Mouse (Mus musculus): ENCODE measurements at regions not wholly inside any gene's neighbourhood (a gene's known extent, or its start where the extent isn't known, plus 50 kb on each side); places are given as distances from the start of the nearest gene placed in this dataset.

DNA sequence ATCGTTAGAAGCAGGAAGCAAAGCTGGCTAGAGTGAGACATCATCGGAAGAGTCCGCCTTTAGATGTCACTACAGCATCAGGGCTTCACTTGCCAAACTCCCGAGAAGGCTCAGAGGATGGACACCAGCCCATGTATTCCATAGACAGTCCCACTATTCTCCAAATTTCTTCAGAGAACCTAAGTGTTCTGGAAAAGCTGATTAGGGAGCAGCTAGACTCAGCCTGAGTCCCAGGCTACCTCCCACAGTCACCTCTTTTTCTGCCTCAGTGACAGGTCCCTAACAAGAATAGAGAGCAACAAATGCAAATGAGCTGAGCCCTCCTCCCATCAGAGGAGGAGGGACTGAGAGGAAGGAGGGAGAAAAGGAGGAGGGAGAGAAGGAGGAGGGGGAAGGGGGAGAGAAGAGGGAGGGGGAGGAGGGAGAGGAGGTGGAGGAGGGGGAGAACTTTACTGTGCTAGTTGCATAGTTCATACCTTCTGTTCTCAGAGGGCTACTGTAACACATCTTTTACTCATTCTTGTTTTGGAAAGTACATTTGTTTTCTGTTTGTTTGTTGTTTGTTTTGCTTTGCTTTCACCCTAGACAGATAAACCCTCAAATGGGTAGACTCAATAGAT, 465.8 kb downstream of the Tmem182 start:
- DNase-seq, result no peak

GRCm38 (mm10) chr1:41274573-41275270, 469.3 kb downstream of the Tmem182 start:
- DNase-seq, result no peak

DNA sequence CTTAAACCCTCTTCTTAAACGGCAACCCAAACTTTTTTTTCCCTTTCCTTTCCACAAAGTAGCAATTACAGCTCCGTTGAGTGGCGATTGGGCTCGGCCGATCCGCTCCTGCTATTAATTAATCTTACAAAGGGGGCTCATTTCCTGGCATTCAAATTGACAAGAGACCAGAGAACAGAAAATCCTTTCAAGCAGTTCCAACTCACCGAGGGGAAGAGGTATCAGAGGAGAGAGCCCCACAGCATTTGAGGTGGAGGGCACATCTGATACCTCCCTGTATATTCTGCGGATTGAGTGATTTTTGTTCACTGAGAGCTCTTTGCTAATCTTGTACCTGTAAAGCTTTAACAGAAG, 469.8 kb downstream of the Tmem182 start:
- no peak for DNase-seq

- DNase-seq, result no peak
Observed at GRCm38 (mm10) chr1:41275642-41276041, 470.2 kb downstream of the Tmem182 start.

GRCm38 (mm10) chr1:41276303-41276702, 470.9 kb downstream of the Tmem182 start:
- no peak for DNase-seq

GRCm38 (mm10) chr1:41285221-41285620, 479.8 kb downstream of the Tmem182 start:
- no peak for DNase-seq

DNA sequence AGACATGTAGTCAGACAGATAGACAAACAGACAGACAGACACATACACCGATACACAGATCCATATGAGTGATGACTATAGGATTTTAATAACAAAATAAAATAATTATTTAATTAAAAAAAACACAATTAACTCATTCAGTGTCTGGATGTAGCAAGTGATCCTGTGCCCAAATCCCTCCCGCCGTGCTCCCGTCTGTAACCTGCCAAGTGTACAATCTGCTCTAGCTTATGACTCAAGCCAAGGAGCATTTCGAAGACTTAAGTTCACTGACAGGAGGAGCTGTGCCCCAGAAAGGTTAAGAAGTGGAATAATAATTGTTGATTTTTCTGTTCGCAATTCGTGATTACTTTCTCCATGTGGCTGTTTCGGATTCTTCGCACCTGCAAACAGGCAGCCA, 480.8 kb downstream of the Tmem182 start:
- DNase-seq, result no peak

GRCm38 (mm10) chr1:41326861-41327480, 521.6 kb downstream of the Tmem182 start:
- DNase-seq, result no peak

- no peak for DNase-seq
Observed at GRCm38 (mm10) chr1:41349798-41350758, 544.7 kb downstream of the Tmem182 start.

- no peak for DNase-seq
Observed at GRCm38 (mm10) chr1:41359061-41359460, 553.7 kb downstream of the Tmem182 start.

DNA sequence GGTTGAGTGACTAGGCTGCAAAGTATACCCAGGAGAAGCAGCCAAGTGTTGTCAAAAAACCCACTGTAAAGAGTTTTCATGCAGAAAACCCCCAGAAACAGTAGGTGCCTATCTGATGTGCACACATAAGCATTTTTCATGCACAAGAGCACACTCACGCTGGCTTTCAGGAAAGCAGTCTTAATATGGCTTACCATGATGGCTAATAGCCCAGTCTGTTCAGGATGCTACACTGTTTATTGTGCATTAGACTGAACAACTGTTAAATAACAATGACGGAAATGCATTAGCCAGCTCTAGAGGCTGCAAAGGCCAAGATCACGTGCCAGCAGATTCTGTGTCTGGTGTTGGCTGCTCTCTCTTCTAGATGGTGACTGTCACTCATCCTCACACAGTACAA, 556.1 kb downstream of the Tmem182 start:
- DNase-seq, result no peak

GRCm38 (mm10) chr1:41380013-41380412, 574.6 kb downstream of the Tmem182 start:
- no peak for DNase-seq

GRCm38 (mm10) chr1:41381487-41381886, 576.1 kb downstream of the Tmem182 start:
- DNase-seq, result no peak

DNA sequence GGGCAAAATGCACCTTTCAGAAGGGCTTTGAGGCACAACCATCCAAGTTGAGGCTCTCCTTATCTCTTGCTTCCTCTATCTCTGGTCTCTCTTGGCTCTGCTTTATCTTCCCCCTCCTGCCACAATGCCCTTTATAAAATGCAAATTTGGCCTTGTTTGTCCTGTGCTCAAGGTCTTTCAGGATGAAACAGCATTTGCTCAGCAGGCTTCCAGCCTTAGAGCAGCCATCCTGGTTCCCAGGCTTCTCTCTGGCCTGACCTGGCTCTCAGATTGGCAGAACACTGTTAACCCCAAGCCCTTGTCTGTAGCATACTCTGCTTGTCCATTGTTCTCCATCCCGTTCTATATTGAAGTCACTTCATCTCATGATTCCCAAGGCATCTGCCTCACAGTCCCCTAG, 579.3 kb downstream of the Tmem182 start:
- no peak for DNase-seq

GRCm38 (mm10) chr1:41386435-41386834, 581.0 kb downstream of the Tmem182 start:
- no peak for DNase-seq

DNA sequence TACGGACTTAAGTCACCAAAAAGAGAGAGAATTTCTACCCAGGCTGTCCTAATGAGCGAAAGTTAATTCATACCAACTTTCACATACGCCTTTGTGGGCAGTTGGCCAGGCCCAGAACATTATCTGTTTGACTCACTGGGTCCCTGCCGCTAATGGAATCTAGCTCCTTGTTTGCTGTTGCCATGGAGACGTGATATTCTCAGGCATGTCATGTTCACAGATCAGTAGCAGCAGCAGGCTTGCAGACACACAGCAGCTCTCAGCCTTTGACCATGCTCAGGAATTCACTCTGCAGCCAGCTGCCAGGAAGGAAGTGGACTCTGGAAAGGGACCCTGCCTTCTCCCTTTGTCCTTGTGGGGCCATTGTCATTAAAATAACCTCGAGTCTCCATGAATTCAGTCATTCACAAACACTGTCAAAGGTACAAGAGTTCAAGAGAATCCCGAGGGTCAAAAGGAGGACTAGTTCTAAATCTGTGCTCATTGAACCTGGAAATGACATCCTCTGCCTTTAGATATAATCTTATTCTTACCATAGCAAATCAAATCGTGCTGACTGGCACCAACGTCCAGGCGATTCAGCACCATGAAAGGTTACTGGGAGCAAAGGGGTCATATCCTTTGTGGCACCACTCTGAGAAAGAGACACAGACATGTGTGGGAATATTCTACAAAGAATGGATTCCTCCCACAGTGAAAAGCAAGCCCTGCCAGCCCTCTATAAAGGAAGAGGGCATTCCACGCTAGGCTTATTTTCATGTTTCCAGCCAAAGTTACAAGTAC, 584.9 kb downstream of the Tmem182 start:
- peak; percentile 97 for DNase-seq

GRCm38 (mm10) chr1:41391071-41391470, 585.7 kb downstream of the Tmem182 start:
- DNase-seq, result no peak

- DNase-seq, result no peak
Observed at GRCm38 (mm10) chr1:41393287-41393686, 587.9 kb downstream of the Tmem182 start.

GRCm38 (mm10) chr1:41395081-41395480, 589.7 kb downstream of the Tmem182 start:
- DNase-seq, result no peak

- no peak for DNase-seq
Observed at GRCm38 (mm10) chr1:41410533-41410932, 605.1 kb downstream of the Tmem182 start.

DNA sequence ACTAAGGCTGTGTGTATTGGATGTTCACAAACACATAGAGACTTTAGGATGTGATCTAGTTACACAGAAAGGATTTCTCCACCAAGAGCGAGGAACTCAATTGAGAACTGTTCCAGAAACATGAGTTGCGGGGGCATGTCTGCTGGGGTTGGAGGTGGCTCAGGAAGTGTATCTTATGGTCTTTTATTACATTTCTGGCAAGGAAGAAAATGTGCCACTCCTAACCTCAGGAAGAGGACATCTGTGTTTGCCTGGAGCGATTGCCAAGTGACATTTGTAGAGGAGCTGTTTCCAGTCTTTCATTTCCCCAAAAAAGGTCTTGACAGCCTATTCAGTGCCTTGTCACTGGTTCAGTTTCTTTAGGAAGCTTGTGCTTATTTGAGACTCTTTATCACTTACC, 606.2 kb downstream of the Tmem182 start:
- peak; percentile 52 for DNase-seq

DNA sequence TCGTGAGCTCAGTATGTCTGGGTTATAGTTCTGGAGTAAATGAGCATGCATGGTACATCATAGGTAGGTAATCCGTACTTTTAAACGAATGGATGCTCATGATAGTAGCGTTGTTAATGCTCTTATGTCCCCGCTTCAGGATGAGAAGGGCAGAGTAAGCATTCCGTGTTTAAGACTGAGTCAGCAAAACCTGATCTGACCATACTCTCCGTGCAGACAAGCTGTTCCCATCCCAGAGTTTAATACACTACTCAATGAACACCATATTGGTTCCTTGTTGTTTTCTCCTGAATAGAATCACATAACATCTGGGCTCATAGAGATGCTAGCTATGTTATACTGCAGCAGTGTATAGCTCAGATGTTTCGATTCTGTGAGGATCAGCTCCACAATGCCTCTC, 606.7 kb downstream of the Tmem182 start:
- peak; percentile 55 for DNase-seq
